Mouse (Mus musculus): ENCODE measurements around the gene Polr1c.

DNA sequence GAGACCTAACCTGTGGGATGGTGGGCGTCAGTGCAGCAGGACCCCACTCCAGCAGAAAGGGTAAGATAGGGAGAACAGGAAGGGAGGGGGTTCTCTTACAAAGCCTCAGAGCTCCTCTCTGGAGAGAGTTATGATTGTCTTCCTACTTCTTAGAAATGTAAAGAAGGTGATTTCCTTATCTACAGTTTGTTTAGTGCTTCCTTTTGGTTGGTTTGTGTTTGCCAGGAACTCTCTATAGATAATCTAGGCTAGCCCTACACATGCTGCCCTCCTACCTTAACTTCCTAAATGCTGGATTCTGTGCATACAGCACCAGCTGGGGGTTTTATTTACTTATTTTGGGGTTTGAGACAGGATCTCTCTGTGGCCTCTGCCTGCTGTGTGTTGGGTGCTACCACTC is 11.8 kb downstream of the Polr1c start:
- no peak for TF ChIP-seq POLR2A (IDR thresholded peaks at IDR 0.05; ENCODE audit: borderline replicate concordance, insufficient read depth, low read length)
- no peak for TF ChIP-seq CTCF (IDR thresholded peaks at IDR 0.05; ENCODE audit: borderline replicate concordance, insufficient read depth, low read depth, low read length)
